ENCODE assay signal across 14 mouse cellular contexts in genomic region chr10:55537410-55537809, GRCm38 (mm10).
"Had no signal": no experiment of that assay in that cellular context is flagged by ENCODE, and none has a peak within 500 bp of the region (broad histone marks: within the 10 kb centered on the region; RNA-seq: fewer than 3 reads in every experiment).

No protein-coding gene starts in this region.

- H3K27me3 ChIP-seq: liver, embryonic 15.5 days; lung, embryonic 15.5 days; midbrain, embryonic 13.5 days; midbrain, embryonic 15.5 days; neural tube, embryonic 12.5 days had no signal

- DNase-seq: liver, postnatal 0 days; lung, adult 2 months; lung, postnatal 10 days; lung, postnatal 4 days; right cerebral cortex, postnatal 14 days; thymus, adult 2 months; thymus, postnatal 25 days; thymus, postnatal 4 days had no signal

- H3K4me1 ChIP-seq: liver, embryonic 15.5 days; lung, embryonic 15.5 days; midbrain, embryonic 13.5 days; midbrain, embryonic 15.5 days; neural tube, embryonic 12.5 days had no signal

- H3K4me3 ChIP-seq: liver, embryonic 15.5 days; lung, embryonic 15.5 days; midbrain, embryonic 13.5 days; midbrain, embryonic 15.5 days; neural tube, embryonic 12.5 days had no signal

- H3K9me3 ChIP-seq: liver, embryonic 15.5 days; lung, embryonic 15.5 days; midbrain, embryonic 13.5 days; midbrain, embryonic 15.5 days; neural tube, embryonic 12.5 days had no signal

- ATAC-seq: liver, postnatal 0 days; midbrain, embryonic 13.5 days; midbrain, embryonic 15.5 days had no signal

- H3K27ac ChIP-seq: liver, embryonic 15.5 days; lung, embryonic 15.5 days; midbrain, embryonic 13.5 days; midbrain, embryonic 15.5 days; neural tube, embryonic 12.5 days had no signal

- H3K36me3 ChIP-seq: liver, embryonic 15.5 days; lung, embryonic 15.5 days; midbrain, embryonic 13.5 days; midbrain, embryonic 15.5 days; neural tube, embryonic 12.5 days had no signal

- H3K4me2 ChIP-seq: liver, embryonic 15.5 days; lung, embryonic 15.5 days; midbrain, embryonic 11.5 days; midbrain, embryonic 13.5 days; midbrain, embryonic 15.5 days; neural tube, embryonic 12.5 days had no signal

- H3K9ac ChIP-seq: liver, embryonic 15.5 days; liver, postnatal 0 days; lung, embryonic 15.5 days; midbrain, embryonic 13.5 days; midbrain, embryonic 15.5 days; neural tube, embryonic 12.5 days had no signal
